Mouse (Mus musculus): ENCODE results near the gene Lmo4.

- no peak for TF ChIP-seq CTCF (IDR thresholded peaks at IDR 0.05; ENCODE audit: low read depth, low read length)
- no peak for TF ChIP-seq POLR2A (IDR thresholded peaks at IDR 0.05; ENCODE audit: borderline replicate concordance, low read depth, low read length)
Observed at GRCm38 (mm10) chr3:144164665-144165385, 40.2 kb downstream of the Lmo4 start.
